Mouse (Mus musculus) heart, embryonic 10.5 days (tissue): ENCODE results near the gene Srrm2. TPM values are rescaled to one million over a fixed set of nuclear protein-coding genes. Genes with fewer than 3 reads are reported as not detected.

Experiments used
- DNase-seq: peaks from one replicate; pipeline ENCODE4 v3.0.0-alpha.2; 2017; ENCODE audit warnings: low spot score
- H3K27ac ChIP-seq: fragments of 300-500 bp; sonication (generic); 2 replicates; pipeline ENCODE4 v1.5.1; 2016; ENCODE audit warnings: mild to moderate bottlenecking
- H3K27me3 ChIP-seq: fragments of 300-500 bp; sonication (generic); 2 replicates; pipeline ENCODE4 v1.6.1; 2016; ENCODE audit warnings: mild to moderate bottlenecking; ENCODE audit not compliant: poor library complexity, insufficient read depth, severe bottlenecking
- H3K36me3 ChIP-seq: fragments of 300-500 bp; sonication (generic); 2 replicates; pipeline ENCODE4 v1.6.1; 2016; ENCODE audit warnings: mild to moderate bottlenecking, moderate library complexity
- H3K4me1 ChIP-seq: fragments of 300-500 bp; sonication (generic); 2 replicates; pipeline ENCODE4 v1.6.1; 2016; ENCODE audit warnings: mild to moderate bottlenecking
- H3K4me3 ChIP-seq: fragments of 300-500 bp; sonication (generic); 2 replicates; pipeline ENCODE4 v1.5.1; 2016; ENCODE audit warnings: mild to moderate bottlenecking, moderate library complexity
- H3K9me3 ChIP-seq: fragments of 300-500 bp; sonication (generic); 2 replicates; pipeline ENCODE4 v1.6.1; 2016; ENCODE audit warnings: mild to moderate bottlenecking, moderate library complexity
- WGBS: fragments of 180-500 bp; shearing (Covaris S2); methylation state at CpG from one replicate; pipeline ENCODE4 v1.1.7; 2016; 5-methylcytosine and 5-hydroxymethylcytosine counted together
- polyA plus RNA-seq: library from polyadenylated mRNA; unstranded; fragments of >200 nt; fragmentation: Nextera tagmentation; extraction: Ambion mirVana; gene quantifications from 2 replicates; pipeline ENCODE4 v1.2.1, GENCODE M21; 2016

The Srrm2 gene
- polyA plus RNA-seq, 1 experiment from 2014 or later, result 505 TPM

- no peak overlapping the region for H3K27ac ChIP-seq
- no peak for DNase-seq
- WGBS, result 23% methylated on average over 6 of the region's 6 CpGs
- H3K9me3 ChIP-seq, result no peaks in the 10 kb centered on the region
- peaks cover 54% of the 10 kb centered on the region for H3K27me3 ChIP-seq
- peaks cover 19% of the 10 kb centered on the region for H3K36me3 ChIP-seq
- peaks cover 23% of the 10 kb centered on the region for H3K4me1 ChIP-seq
- no peak overlapping the region for H3K4me3 ChIP-seq
These were observed 42.3 kb upstream of the Srrm2 start for GRCm38 (mm10) chr17:23748026-23748425.

DNA sequence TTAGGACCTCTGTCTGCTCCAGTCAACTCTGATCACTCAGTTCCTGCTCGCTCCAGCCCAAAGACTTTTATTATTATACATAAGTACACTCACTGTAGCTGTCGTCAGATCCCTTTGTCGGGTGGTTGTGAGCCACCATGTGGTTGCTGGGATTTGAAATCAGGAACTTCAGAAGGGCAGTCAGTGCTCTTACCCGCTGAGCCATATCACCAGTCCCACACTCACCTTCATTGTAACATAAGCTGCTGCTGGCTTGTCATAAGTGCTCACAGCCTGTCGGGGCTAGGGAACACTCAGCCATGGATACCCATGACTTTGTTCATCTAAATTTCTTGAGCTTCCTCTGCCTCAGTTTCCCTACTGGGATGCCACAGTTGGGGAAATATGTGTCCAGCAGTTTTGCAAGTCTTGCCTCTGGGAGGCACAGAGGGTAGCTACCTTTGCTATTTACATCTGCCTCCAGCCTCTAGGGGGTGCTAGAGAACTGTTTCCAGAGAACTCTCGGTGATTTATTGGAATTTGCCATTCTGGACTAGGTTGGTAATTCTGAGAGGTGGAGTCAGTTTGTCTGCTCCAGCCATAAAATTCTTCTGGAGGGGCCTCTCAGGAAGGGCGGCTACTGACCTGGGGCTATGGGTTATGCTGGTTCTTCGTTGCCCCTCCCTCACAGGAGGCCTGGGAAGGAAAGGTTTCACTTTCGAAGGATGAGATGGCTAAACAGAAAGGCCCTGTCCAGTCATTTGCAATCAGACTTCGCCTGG, 41.5 kb upstream of the Srrm2 start:
- Histone ChIP-seq H3K9me3 (no peaks in the 10 kb centered on the region), H3K4me1 (peaks cover 23% of the 10 kb centered on the region), H3K4me3 (peak overlapping the region; percentile 37), H3K27ac (no peak overlapping the region), H3K27me3 (peaks cover 46% of the 10 kb centered on the region), H3K36me3 (peaks cover 27% of the 10 kb centered on the region)
- 37% methylated on average over 10 of the region's 10 CpGs for WGBS
- DNase-seq, result peak; percentile 74

DNA sequence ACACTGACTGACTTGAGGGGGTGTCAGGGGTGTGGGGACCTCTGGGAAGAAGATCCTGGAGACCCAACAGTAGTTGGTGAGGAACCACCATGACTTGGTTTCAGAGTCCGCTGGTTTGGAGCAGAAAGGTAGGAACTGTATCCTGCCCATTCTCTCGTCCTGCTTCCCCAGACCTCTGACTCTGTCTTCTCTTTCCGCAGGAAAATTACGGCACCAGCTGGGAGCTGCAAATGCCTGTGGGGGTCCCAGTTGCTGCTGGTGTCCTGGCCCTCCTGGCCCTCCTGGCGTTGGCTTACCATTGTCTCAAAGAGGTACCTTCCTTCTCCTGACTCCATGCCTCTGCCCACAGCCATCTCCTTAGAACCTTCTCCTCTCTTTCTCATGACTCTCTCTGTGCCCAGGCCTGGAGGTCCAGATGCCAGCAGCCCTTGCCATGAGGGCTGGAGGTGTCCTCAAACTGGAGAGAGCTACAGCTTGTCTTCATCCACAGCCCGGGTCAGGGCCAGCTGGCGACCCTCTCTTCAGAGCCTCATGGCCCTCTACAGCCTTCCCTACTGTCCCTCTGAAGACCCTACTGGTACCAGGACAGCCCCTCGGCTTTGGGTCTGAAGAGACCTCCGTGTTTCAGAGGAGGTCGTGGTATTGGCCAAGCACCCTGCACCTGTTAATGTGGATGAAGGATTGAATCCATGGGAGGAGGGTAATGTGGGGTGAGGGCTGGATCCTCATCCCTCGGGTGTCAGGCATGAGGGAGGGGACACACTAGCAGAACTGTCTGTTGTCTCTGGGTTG, 40.7 kb upstream of the Srrm2 start:
- peaks cover 38% of the 10 kb centered on the region for H3K27me3 ChIP-seq
- H3K36me3 ChIP-seq, result peaks cover 35% of the 10 kb centered on the region
- WGBS, result 78% methylated on average over 11 of the region's 11 CpGs
- H3K4me3 ChIP-seq, result peak overlapping the region; percentile 37
- peak; percentile 72 for DNase-seq
- no peaks in the 10 kb centered on the region for H3K9me3 ChIP-seq
- no peak overlapping the region for H3K27ac ChIP-seq
- peaks cover 19% of the 10 kb centered on the region for H3K4me1 ChIP-seq

- WGBS, result 86% methylated on average over 13 of the region's 13 CpGs
- no peak for DNase-seq
- no peak overlapping the region for H3K27ac ChIP-seq
These were observed 34.6 kb upstream of the Srrm2 start for GRCm38 (mm10) chr17:23755689-23756088.

GRCm38 (mm10) chr17:23757581-23757980, 32.8 kb upstream of the Srrm2 start:
- Histone ChIP-seq H3K27me3 (no peaks in the 10 kb centered on the region), H3K9me3 (no peaks in the 10 kb centered on the region), H3K36me3 (peaks cover 97% of the 10 kb centered on the region), H3K27ac (no peak overlapping the region), H3K4me3 (no peak overlapping the region), H3K4me1 (no peaks in the 10 kb centered on the region)
- DNase-seq, result no peak
- WGBS, result 92% methylated on average over 9 of the region's 9 CpGs

More at GRCm38 (mm10) chr17:23755689-23756088, 34.6 kb upstream of the Srrm2 start:
- no peaks in the 10 kb centered on the region for H3K27me3 ChIP-seq
- H3K36me3 ChIP-seq, result peaks cover 93% of the 10 kb centered on the region
- H3K9me3 ChIP-seq, result no peaks in the 10 kb centered on the region
- H3K4me1 ChIP-seq, result no peaks in the 10 kb centered on the region
- H3K4me3 ChIP-seq, result no peak overlapping the region

DNA sequence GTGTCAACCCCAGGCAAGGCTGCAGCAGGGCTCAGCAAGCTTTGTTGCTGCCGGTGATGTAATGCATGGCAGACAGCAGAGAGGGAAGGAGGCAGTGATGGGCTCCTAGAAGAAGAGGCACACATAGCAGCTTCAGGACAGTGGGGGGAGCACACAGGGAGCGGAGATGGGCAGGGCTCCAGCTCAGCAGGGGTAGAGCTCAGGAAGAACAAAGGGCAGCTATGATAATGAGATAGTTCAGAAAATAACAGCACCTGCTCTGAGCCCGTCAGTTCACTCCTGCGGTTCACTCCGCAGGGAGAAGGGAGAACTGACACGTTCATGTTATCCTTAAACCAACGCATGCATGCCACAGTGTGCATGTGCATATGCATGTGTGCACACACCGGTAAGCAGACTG, 31.5 kb upstream of the Srrm2 start:
- Histone ChIP-seq H3K27ac (no peak overlapping the region), H3K9me3 (no peaks in the 10 kb centered on the region), H3K27me3 (no peaks in the 10 kb centered on the region), H3K36me3 (peaks cover 94% of the 10 kb centered on the region), H3K4me1 (no peaks in the 10 kb centered on the region), H3K4me3 (no peak overlapping the region)
- no peak for DNase-seq
- 81% methylated on average over 8 of the region's 8 CpGs for WGBS

- DNase-seq, result no peak
- Histone ChIP-seq H3K36me3 (peaks cover 88% of the 10 kb centered on the region), H3K27me3 (no peaks in the 10 kb centered on the region), H3K9me3 (no peaks in the 10 kb centered on the region), H3K27ac (no peak overlapping the region), H3K4me3 (no peak overlapping the region), H3K4me1 (no peaks in the 10 kb centered on the region)
- WGBS, result 91% methylated on average over 9 of the region's 9 CpGs
These were observed 30.1 kb upstream of the Srrm2 start for GRCm38 (mm10) chr17:23760231-23760630.

DNA sequence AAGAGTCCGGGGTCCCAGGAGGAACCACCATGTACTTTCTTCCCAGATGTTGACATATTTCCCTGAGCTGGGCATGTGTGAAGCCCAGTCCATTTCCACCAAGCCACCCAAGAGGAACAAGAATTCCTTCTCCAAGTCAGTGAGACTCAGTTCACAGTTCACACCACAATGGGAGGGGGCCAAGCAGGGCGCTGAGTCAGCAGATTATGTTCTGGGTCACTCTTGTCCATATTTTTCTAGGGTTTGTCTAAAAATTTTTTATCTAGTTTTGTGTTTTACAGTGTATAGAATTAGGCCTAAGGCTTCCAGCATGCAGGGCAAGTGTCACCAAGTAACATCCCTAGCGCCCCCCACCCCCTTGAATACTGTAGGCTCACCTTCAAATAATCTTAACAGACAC, 29.2 kb upstream of the Srrm2 start:
- H3K9me3 ChIP-seq, result no peaks in the 10 kb centered on the region
- H3K4me3 ChIP-seq, result no peak overlapping the region
- no peak for DNase-seq
- H3K4me1 ChIP-seq, result no peaks in the 10 kb centered on the region
- no peaks in the 10 kb centered on the region for H3K27me3 ChIP-seq
- 96% methylated on average over 3 of the region's 3 CpGs for WGBS
- peaks cover 79% of the 10 kb centered on the region for H3K36me3 ChIP-seq
- H3K27ac ChIP-seq, result no peak overlapping the region

- no peaks in the 10 kb centered on the region for H3K27me3 ChIP-seq
- no peaks in the 10 kb centered on the region for H3K4me1 ChIP-seq
- DNase-seq, result no peak
- H3K36me3 ChIP-seq, result peaks cover 68% of the 10 kb centered on the region
- H3K4me3 ChIP-seq, result no peak overlapping the region
- 87% methylated on average over 11 of the region's 11 CpGs for WGBS
- H3K9me3 ChIP-seq, result no peaks in the 10 kb centered on the region
- H3K27ac ChIP-seq, result no peak overlapping the region
These were observed 27.4 kb upstream of the Srrm2 start for GRCm38 (mm10) chr17:23762976-23763375.

GRCm38 (mm10) chr17:23770493-23770892, 19.8 kb upstream of the Srrm2 start:
- H3K4me3 ChIP-seq, result peak overlapping the region; percentile 84
- H3K27ac ChIP-seq, result peak overlapping the region; percentile 95
- 18% methylated on average over 2 of the region's 2 CpGs for WGBS
- H3K9me3 ChIP-seq, result no peaks in the 10 kb centered on the region
- no peaks in the 10 kb centered on the region for H3K27me3 ChIP-seq
- peaks cover 17% of the 10 kb centered on the region for H3K36me3 ChIP-seq
- H3K4me1 ChIP-seq, result peaks cover 15% of the 10 kb centered on the region
- no peak for DNase-seq

DNA sequence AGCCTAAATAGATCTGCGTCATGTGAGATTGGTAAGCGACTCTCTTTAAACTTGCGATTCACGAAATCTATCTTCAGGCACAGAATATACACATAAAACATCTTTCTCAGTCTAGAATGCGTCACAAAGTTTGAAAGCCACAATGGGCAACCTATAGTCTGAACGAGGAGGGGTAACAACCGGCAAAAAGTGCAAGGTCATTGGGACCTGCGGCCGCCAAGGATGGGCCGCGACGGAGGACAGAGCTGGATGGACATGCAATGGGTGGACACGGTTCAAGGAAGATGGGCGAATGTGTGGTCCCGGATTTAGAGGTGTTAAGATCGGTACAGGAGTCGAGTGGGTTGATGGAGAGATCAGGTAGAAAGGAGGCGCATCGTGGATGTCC, 19.4 kb upstream of the Srrm2 start:
- peaks cover 15% of the 10 kb centered on the region for H3K4me1 ChIP-seq
- H3K9me3 ChIP-seq, result no peaks in the 10 kb centered on the region
- H3K27ac ChIP-seq, result peak overlapping the region; percentile 95
- H3K27me3 ChIP-seq, result no peaks in the 10 kb centered on the region
- DNase-seq, result no peak
- H3K4me3 ChIP-seq, result peak overlapping the region; percentile 84
- WGBS, result 1% methylated on average over 19 of the region's 19 CpGs
- H3K36me3 ChIP-seq, result peaks cover 17% of the 10 kb centered on the region

GRCm38 (mm10) chr17:23771284-23772218, 18.8 kb upstream of the Srrm2 start, which contains the start of gene Flywch1:
Gene Flywch1 (minus strand): TSS chr17:23771602.
- peaks cover 15% of the 10 kb centered on the region for H3K4me1 ChIP-seq
- H3K9me3 ChIP-seq, result no peaks in the 10 kb centered on the region
- peak within 1 kb of the TSS; percentile 95 for H3K27ac ChIP-seq
- H3K36me3 ChIP-seq, result peaks cover 17% of the 10 kb centered on the region
- DNase-seq, result peak; percentile 99
- no peaks in the 10 kb centered on the region for H3K27me3 ChIP-seq
- 3% methylated on average over 45 of the region's 58 CpGs for WGBS
- H3K4me3 ChIP-seq, result peak within 1 kb of the TSS; percentile 84
